Mouse (Mus musculus): Measurements from ENCODE around the gene Sgpl1. TPM values are rescaled to one million over a fixed set of nuclear protein-coding genes. Genes with fewer than 3 reads are reported as not detected.

The Sgpl1 gene
- polyA plus RNA-seq, 2 experiments: 60.6 to 81.0 TPM

GRCm38 (mm10) chr10:61167333-61168096 lies 20.0 kb upstream of the Sgpl1 start:
- 40% methylated on average over 9 of the region's 9 CpGs for WGBS
- H3K9ac ChIP-seq (ENCODE audit: low read depth, low read length, severe bottlenecking): no peak overlapping the region
- no peak overlapping the region for H3K4me2 ChIP-seq (replicated peaks; ENCODE audit: low read depth, low read length, severe bottlenecking)
- H3K27ac ChIP-seq (replicated peaks; ENCODE audit: low read depth, low read length): no peak overlapping the region
- DNase-seq (ENCODE audit: low spot score) (no peak), ATAC-seq (ENCODE audit: low FRiP score, low read depth) (no peak)
- no peaks in the 10 kb centered on the region for H3K4me1 ChIP-seq (ENCODE audit: control insufficient read depth, insufficient read depth, low read length)
- H3K9me3 ChIP-seq (ENCODE audit: control insufficient read depth, low read length): no peaks in the 10 kb centered on the region
- H3K36me3 ChIP-seq (ENCODE audit: control insufficient read depth, insufficient read depth, low read length): no peaks in the 10 kb centered on the region
- no peak for TF ChIP-seq POLR2A (IDR thresholded peaks at IDR 0.05; ENCODE audit: borderline replicate concordance, extremely low read depth, insufficient read depth, insufficient read length)
- H3K27me3 ChIP-seq (ENCODE audit: control insufficient read depth, insufficient read depth, low read length): no peaks in the 10 kb centered on the region
- H3K4me3 ChIP-seq (replicated peaks; ENCODE audit: low read length): no peak overlapping the region

- Histone ChIP-seq H3K4me3 (replicated peaks; ENCODE audit: low read length) (no peak overlapping the region), H3K9me3 (ENCODE audit: control insufficient read depth, low read length) (no peaks in the 10 kb centered on the region), H3K27me3 (ENCODE audit: control insufficient read depth, insufficient read depth, low read length) (no peaks in the 10 kb centered on the region), H3K4me1 (ENCODE audit: control insufficient read depth, insufficient read depth, low read length) (no peaks in the 10 kb centered on the region), H3K27ac (replicated peaks; ENCODE audit: low read depth, low read length) (no peak overlapping the region), H3K36me3 (ENCODE audit: control insufficient read depth, insufficient read depth, low read length) (no peaks in the 10 kb centered on the region), H3K9ac (ENCODE audit: low read depth, low read length, severe bottlenecking) (no peak overlapping the region), H3K4me2 (replicated peaks; ENCODE audit: low read depth, low read length, severe bottlenecking) (no peak overlapping the region)
- no peak for TF ChIP-seq POLR2A (IDR thresholded peaks at IDR 0.05; ENCODE audit: borderline replicate concordance, extremely low read depth, insufficient read depth, insufficient read length)
- no peak for DNase-seq (ENCODE audit: low spot score)
- 61% methylated on average over 3 of the region's 3 CpGs for WGBS
- ATAC-seq (ENCODE audit: low FRiP score, low read depth): no peak
These were observed 14.9 kb upstream of the Sgpl1 start for GRCm38 (mm10) chr10:61162366-61162765.

GRCm38 (mm10) chr10:61160671-61161070 lies 13.2 kb upstream of the Sgpl1 start:
- Histone ChIP-seq H3K4me1 (ENCODE audit: control insufficient read depth, insufficient read depth, low read length) (no peaks in the 10 kb centered on the region), H3K9me3 (ENCODE audit: control insufficient read depth, low read length) (no peaks in the 10 kb centered on the region), H3K9ac (ENCODE audit: low read depth, low read length, severe bottlenecking) (no peak overlapping the region), H3K27ac (replicated peaks; ENCODE audit: low read depth, low read length) (no peak overlapping the region), H3K27me3 (ENCODE audit: control insufficient read depth, insufficient read depth, low read length) (no peaks in the 10 kb centered on the region), H3K4me3 (replicated peaks; ENCODE audit: low read length) (no peak overlapping the region), H3K36me3 (ENCODE audit: control insufficient read depth, insufficient read depth, low read length) (no peaks in the 10 kb centered on the region), H3K4me2 (replicated peaks; ENCODE audit: low read depth, low read length, severe bottlenecking) (no peak overlapping the region)
- DNase-seq (ENCODE audit: low spot score) (no peak), ATAC-seq (ENCODE audit: low FRiP score, low read depth) (no peak)
- WGBS: 74% methylated on average over 4 of the region's 4 CpGs
- TF ChIP-seq POLR2A (IDR thresholded peaks at IDR 0.05; ENCODE audit: borderline replicate concordance, extremely low read depth, insufficient read depth, insufficient read length): no peak

GRCm38 (mm10) chr10:61160089-61160488 lies 12.6 kb upstream of the Sgpl1 start:
- TF ChIP-seq POLR2A (IDR thresholded peaks at IDR 0.05; ENCODE audit: borderline replicate concordance, extremely low read depth, insufficient read depth, insufficient read length): no peak
- no peaks in the 10 kb centered on the region for H3K27me3 ChIP-seq (ENCODE audit: control insufficient read depth, insufficient read depth, low read length)

GRCm38 (mm10) chr10:61158594-61158993 lies 11.1 kb upstream of the Sgpl1 start:
- DNase-seq (ENCODE audit: low spot score) (no peak), ATAC-seq (ENCODE audit: low FRiP score, low read depth) (no peak)
- H3K4me1 ChIP-seq (ENCODE audit: control insufficient read depth, insufficient read depth, low read length): no peaks in the 10 kb centered on the region
- no peak overlapping the region for H3K4me3 ChIP-seq (replicated peaks; ENCODE audit: low read length)
- no peak overlapping the region for H3K27ac ChIP-seq (replicated peaks; ENCODE audit: low read depth, low read length)
- H3K9ac ChIP-seq (ENCODE audit: low read depth, low read length, severe bottlenecking): no peak overlapping the region
- H3K27me3 ChIP-seq (ENCODE audit: control insufficient read depth, insufficient read depth, low read length): no peaks in the 10 kb centered on the region
- 74% methylated on average over 3 of the region's 3 CpGs for WGBS
- H3K9me3 ChIP-seq (ENCODE audit: control insufficient read depth, low read length): no peaks in the 10 kb centered on the region
- no peak for TF ChIP-seq POLR2A (IDR thresholded peaks at IDR 0.05; ENCODE audit: borderline replicate concordance, extremely low read depth, insufficient read depth, insufficient read length)
- no peaks in the 10 kb centered on the region for H3K36me3 ChIP-seq (ENCODE audit: control insufficient read depth, insufficient read depth, low read length)
- H3K4me2 ChIP-seq (replicated peaks; ENCODE audit: low read depth, low read length, severe bottlenecking): no peak overlapping the region

More at GRCm38 (mm10) chr10:61160089-61160488, 12.6 kb upstream of the Sgpl1 start:
- H3K4me1 ChIP-seq (ENCODE audit: control insufficient read depth, insufficient read depth, low read length): no peaks in the 10 kb centered on the region
- H3K27ac ChIP-seq (replicated peaks; ENCODE audit: low read depth, low read length): no peak overlapping the region
- ATAC-seq (ENCODE audit: low FRiP score, low read depth) (no peak), DNase-seq (ENCODE audit: low spot score) (no peak)
- H3K4me3 ChIP-seq (replicated peaks; ENCODE audit: low read length): no peak overlapping the region
- no peak overlapping the region for H3K4me2 ChIP-seq (replicated peaks; ENCODE audit: low read depth, low read length, severe bottlenecking)
- H3K9ac ChIP-seq (ENCODE audit: low read depth, low read length, severe bottlenecking): no peak overlapping the region
- H3K9me3 ChIP-seq (ENCODE audit: control insufficient read depth, low read length): no peaks in the 10 kb centered on the region
- H3K36me3 ChIP-seq (ENCODE audit: control insufficient read depth, insufficient read depth, low read length): no peaks in the 10 kb centered on the region
- 74% methylated on average over 7 of the region's 7 CpGs for WGBS

Measured in limb, embryonic 14.5 days (tissue).